Mouse (Mus musculus) left cerebral cortex, adult 2 months (tissue): Measurements from ENCODE around the gene Sept8. TPM values are rescaled to one million over a fixed set of nuclear protein-coding genes. Genes with fewer than 3 reads are reported as not detected.

Experiments
- DNase-seq, 2 experiments: peaks; one replicate each; pipeline ENCODE4 v3.0.0; 2021 to 2022; ENCODE audit warnings: low spot score in 2 of 2, mixed read lengths in 1 of 2; ENCODE audit errors: extremely low spot score in 1 of 2
- H3K27ac ChIP-seq: fragments of 200-600 bp; 2 replicates; pipeline ENCODE4 v1.8.1; 2022
- H3K4me3 ChIP-seq: fragments of 200-600 bp; 2 replicates; pipeline ENCODE4 v1.8.1; 2022
- CTCF ChIP-seq: fragments of 200-600 bp; IDR thresholded peaks from 2 replicates; pipeline ENCODE4 v1.8.1; 2022; ENCODE audit warnings: antibody characterized with exemption, mild to moderate bottlenecking, moderate library complexity
- intact Hi-C: fragments of 180-260 bp; cut with DNase I; formaldehyde crosslinking; loops from one replicate; pipeline ENCODE4 v1.15.1; 2025
- total RNA-seq, 2 experiments: library from RNA; stranded (reverse); gene quantifications; 2 replicates each; pipeline ENCODE4 v1.2.3; 2021

The Sept8 gene
- total RNA-seq, 2 experiments from 2014 or later, result 304 to 314 TPM

DNA sequence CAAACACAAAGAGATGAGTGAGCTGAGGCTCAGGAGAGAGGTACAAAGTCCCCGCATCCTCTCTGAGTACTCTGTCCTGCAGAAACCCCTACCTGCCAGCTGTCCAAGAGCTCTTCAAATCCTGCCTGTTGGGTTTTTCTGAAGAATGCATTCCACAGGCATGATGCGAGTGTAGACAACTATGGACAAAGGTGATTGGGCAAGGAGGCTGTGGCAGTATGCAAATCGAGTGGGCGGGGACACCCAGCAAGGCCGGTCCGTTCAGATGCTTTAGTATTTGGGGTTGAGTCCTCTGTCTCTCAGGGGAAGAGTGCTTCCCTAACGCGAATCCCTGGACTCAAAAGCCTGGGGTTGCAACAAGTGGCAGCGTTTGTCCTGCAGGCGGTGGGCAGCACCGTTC lies 18.5 kb upstream of the Sept8 start:
- Histone ChIP-seq H3K27ac (no peak overlapping the region), H3K4me3 (no peak overlapping the region)
- TF ChIP-seq CTCF, result no peak
- DNase-seq, result no peak
- intact Hi-C loops, result no loop called here

DNA sequence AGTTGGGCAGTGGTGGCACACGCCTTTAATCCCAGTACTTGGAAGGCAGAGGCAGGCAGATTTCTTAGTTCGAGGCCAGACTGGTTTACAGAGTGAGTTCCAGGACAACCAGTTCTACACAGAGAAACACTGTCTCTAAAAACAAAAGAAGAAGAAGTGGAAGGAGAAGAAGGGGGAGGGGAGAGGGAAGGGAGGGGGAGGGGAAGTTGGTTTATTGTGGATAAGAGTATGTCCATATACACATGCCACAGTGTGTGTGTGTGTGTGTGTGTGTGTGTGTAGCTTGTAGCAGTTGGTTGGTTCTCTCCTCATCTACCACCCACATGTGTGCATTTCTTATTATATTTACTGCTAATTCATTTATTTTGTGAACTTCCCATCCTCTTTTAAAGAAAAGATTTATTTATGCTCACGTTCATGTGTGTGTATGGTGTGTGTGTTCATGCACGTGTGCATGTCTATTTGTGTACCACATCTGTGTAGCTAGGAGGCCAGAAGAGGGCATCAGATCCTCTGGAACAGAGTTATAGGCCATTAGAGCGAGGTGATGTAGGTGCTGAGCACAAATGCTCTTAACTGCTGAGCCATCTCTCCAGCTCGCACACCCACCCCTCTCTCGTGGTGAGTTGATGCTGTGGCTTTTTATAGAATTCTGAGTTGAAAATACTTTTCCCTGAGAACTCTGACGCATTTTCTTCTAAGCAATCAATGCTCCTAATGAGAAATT lies 16.9 kb upstream of the Sept8 start:
- DNase-seq, result peak in 1 of 2 experiments; percentile 47
- no peak overlapping the region; the same call in 1 of the 2 replicates for H3K27ac ChIP-seq
- intact Hi-C loops, result no loop called here

DNA sequence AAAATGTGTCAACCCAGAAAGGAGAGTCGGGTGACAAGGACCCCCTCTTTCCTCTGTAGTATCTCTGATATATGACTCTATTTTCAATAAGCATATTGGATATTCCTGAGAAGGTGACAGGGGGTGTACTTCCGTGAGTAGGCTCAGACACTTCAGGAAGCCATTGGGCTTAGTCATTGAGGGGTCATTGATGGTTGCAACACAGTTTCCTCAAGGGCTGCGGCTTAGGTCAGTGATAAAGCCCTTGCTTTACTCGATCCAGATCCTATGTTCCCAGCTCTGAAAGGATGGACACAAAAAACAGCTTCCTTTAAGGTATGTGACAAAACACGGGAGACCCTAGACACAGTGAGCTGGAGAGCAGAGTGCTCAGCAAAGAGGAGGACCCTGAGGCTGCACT lies 15.3 kb upstream of the Sept8 start:
- Histone ChIP-seq H3K4me3 (no peak overlapping the region), H3K27ac (no peak overlapping the region)
- DNase-seq, result no peak
- intact Hi-C loops, result no loop called here
- TF ChIP-seq CTCF, result no peak

More for the DNA sequence above, 16.9 kb upstream of the Sept8 start:
- H3K4me3 ChIP-seq, result no peak overlapping the region
- TF ChIP-seq CTCF, result peak; percentile 10

DNA sequence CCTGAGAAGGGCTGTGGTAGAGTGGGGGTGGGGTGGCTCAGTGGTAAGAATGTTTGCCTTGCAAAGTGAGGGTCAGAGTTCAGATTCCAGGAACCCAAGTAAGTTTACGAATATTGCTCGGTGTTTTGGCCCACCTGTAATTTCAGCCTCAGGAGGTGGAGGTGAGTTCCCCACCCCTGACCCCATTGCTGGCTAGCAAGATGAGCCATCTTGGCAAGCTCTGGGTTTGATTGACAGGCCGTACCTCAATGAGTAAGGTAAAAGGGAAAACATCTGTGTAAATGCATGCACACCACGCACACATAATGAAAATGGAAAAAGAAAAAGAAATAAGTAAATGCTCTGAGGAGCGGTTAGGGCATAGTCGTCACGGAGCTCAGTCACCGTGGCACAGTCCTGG lies 14.7 kb upstream of the Sept8 start:
- intact Hi-C loops, result no loop called here

DNA sequence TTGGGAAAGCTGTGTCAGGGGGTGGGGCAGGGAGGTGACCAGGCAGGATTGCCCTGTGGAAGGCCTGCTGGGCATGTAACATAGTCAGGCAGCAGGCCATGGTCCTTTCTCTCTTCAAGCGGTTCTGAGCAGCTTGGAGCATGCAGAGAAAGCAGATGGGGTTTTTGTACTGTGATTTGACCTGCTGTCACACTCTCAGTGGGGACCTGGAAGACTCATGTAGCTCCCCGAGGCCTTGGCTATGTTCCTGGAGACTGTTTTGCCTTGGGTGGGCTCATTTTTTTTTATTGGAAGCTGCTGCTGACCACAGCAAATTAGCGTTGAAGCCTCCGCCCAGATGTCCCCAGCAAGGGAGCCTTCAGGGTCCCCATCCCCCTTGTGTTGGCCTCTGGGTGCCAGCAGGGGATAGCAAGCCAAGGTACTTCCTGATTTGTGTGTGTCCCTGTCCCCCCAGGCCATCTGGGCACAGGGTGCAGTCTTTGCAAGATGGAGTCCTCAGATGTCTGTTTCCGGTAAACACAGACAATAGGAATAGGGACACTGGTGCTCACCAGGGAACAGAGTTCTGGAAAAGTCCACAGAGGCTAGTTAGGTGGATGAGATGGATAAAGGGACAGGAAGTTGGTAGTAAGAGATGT lies 13.9 kb upstream of the Sept8 start:
- no peak overlapping the region for H3K4me3 ChIP-seq
- no peak for DNase-seq
- TF ChIP-seq CTCF, result no peak
- H3K27ac ChIP-seq, result no peak overlapping the region
- intact Hi-C loops, result no loop called here

More for the DNA sequence above, 14.7 kb upstream of the Sept8 start:
- Histone ChIP-seq H3K4me3 (no peak overlapping the region), H3K27ac (no peak overlapping the region)
- DNase-seq, result no peak
- TF ChIP-seq CTCF, result no peak

DNA sequence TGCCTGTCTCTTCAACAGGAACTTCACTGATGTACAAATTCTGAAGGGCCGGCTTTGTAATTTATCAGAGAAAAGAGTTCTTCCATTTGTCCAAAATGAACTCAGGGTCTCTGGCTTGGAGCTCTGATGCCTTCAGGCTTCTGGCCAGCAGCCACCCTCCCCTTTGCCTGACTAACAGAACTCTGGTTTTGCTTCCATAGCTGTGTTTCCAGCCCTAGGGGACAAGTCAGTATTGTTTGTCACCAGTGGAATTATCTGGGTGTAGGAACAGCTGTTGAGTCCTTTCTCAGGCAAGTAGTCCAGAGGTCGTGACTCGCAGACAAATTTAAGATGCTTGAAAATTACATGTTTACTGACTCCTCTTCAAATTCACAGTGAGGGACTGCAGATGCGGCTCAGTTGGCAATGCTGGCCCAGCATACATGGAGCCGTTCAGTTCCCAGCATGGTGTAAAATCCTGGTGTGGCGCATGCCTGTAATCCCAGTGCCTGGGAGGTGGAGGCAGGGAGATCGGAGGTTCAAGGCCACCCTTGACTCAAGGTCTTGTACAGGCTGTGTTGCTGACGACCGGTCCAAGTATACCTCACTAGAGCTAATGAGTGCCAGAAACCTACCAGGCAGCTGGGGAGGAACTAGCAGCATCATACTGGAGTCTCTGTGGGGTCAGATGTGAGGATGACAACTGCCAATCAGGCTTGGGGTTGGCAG lies 11.8 kb upstream of the Sept8 start:
- Histone ChIP-seq H3K4me3 (no peak overlapping the region), H3K27ac (no peak overlapping the region)
- TF ChIP-seq CTCF, result no peak
- no peak for DNase-seq
- intact Hi-C loops, result no loop called here

DNA sequence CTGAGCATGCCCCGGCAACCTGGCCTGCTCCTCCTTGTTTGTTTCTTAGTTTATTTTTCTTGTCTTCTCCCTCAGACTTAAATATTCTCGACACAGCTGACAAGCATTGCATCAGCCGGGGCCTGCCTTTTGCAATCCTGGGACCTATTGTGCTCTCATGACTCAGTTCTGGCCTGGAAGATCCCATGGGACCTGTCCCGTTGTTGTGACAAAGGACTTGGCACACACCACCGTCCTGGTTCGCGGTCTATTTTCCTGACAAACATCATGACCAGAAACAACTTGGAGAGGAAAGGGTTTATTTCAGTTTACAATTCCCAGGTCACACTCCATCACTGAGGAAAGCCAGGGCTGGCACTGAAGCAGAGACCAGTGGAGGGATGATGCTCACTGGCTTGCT lies 10.9 kb upstream of the Sept8 start:
- no peak overlapping the region for H3K4me3 ChIP-seq
- no peak for TF ChIP-seq CTCF
- H3K27ac ChIP-seq, result no peak overlapping the region
- no peak for DNase-seq
- intact Hi-C loops, result no loop called here

DNA sequence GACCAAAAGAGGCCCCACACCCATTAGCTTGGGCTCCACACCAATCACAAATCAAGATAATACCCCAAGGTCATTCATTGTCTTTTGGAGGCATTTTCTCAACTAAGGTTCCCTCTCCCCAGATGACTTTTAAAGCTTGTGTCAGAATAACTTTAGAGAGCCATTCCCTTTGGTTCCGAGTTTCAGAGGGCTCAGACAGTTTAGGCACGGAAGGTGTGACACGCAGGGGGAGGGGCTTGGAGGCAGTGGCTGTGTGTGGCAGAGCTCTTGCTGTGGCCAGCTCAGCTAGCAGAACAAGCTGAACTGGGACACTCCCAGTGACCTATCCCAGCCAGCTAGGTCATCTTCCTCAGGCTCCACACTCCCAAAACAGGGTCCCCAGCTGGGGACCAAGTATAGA lies 10.5 kb upstream of the Sept8 start:
- no peak for TF ChIP-seq CTCF
- intact Hi-C loops, result no loop called here
- H3K4me3 ChIP-seq, result no peak overlapping the region
- no peak for DNase-seq
- no peak overlapping the region for H3K27ac ChIP-seq

DNA sequence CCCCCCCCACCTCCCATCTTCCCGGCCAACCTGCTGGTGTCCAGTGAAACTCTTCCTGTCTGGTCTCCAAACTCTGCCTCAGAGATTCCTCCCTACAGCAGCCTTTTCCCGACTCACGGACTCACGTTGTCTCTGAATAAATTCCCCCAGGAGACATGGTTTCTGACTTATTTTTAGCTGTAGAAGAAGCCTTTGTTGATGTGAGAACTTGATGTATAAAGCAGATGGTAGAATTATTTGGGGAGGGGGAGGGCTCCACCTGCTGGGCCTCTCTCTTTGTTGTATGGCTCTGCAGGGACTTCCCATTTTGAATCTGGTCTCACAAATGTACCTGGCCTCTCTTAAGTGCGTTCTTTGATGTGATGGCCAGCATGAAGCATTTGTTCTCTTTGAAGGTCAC lies 8.7 kb upstream of the Sept8 start:
- H3K4me3 ChIP-seq, result no peak overlapping the region
- H3K27ac ChIP-seq, result no peak overlapping the region
- DNase-seq, result no peak
- peak; percentile 1; the same call in 1 of the 2 replicates for TF ChIP-seq CTCF
- intact Hi-C loops, result no loop called here

DNA sequence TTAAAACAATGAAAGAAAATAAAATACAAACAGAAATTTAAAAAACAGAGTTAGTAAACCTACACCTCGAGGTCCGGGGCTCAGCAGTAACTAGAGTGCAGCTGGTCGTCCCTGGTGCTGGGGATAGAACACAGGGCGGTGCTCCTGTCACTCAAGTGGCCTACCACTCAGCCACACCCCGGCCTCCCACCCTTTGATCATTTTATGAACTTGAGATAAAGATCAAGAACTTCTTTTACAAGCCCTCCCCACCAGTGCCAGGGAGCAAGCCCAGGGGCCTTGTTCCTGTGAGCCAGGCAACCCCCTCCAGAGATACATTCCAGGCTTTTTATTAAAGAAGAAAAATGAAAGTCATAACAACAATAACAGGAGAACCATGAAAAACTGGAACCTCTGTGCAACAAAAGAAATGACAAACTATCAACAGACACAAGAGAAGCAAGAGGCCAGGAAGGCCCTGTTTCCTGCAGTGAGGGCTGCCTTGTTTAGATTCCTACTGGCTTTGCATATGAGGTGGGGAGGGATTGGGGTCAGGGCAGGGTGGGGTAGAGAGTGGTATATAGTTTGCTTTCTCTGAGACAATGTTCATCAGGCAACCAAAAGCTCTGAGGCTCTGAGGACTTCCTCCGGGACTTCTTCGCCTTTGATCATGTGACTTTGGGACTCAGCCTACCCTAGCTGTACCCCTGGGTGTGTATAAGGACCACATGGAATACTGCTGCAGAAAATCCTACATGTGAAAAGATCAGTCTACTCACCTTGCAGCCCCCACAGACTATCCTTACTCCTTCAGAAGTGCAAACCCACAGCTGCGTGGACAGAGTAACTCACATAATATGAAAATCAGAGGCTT lies 2.1 kb upstream of the Sept8 start:
- Histone ChIP-seq H3K4me3 (no peak overlapping the region), H3K27ac (no peak overlapping the region)
- no peak for TF ChIP-seq CTCF
- no peak for DNase-seq
- intact Hi-C loops, result no loop called here

DNA sequence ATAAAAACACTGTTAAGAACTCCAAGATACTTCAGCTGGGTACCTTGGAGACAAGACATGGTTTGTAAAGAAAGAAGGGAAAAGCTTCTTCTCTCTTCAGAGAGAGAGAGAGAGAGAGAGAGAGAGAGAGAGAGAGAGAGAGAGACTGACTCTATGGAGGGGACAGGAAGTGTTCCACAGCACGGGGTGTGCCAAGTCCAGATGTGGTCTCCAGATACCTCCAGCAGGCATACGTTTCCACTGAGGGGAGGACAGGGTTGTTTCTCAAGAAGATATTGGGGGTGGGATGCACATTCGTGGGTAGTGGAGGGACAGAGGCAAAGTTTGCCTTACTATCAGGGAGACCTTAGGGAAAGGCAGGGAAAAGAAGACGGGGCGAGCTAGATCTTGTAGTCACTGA lies 298 bp upstream of the Sept8 start:
- DNase-seq, result no peak
- Histone ChIP-seq H3K4me3 (no peak overlapping the region), H3K27ac (peak overlapping the region; percentile 99)
- intact Hi-C loops, result no loop called here
- no peak for TF ChIP-seq CTCF
